Mouse (Mus musculus): ENCODE measurements around the gene Kcnn4. TPM values are rescaled to one million over a fixed set of nuclear protein-coding genes. Genes with fewer than 3 reads are reported as not detected.

Kcnn4 gene
- polyA plus RNA-seq (2014; fragmentation: Illumina TruSeq; extraction: RNeasy Lipid Tissue Mini Kit (QIAGEN cat#74804); ENCODE audit: low read depth, low replicate concordance) = not detected

DNA sequence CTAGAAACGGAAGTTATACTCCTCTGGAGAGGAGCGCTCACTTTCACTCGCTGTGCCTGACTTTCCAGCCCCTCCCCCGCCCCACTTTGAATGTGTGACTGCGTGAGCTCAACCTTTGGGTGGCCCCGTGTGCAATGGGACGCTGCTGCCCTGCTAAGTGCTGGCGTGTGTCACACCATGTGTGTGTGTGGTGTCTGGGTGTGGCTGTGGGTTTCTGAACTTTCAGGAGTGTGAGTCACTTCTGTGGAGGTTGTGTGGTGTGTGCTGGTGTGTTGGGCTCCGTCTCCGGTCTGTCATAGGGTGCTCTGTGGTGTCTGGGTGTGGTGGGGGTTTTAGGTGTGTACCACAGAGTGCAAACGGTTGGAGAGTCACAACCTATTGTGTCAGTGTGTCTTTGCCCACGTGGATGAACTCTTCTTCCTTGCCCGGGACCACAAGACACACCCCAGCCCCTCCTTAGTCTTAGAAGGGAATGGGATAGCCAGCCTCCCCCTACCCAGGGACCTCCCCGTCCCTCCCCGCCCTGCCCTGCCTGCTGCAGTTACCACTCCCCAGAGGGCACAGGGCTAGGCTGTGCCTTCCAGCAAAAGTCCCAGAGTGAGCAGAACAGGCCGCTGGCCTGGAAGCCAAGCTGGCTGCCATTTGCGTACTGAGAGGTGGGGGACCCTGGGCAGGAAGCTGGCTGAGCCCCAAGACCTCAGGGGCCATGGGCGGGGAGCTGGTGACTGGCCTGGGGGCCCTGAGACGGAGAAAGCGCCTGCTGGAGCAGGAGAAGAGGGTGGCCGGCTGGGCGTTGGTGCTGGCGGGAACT, at the start of gene Kcnn4:
Gene Kcnn4 (plus strand): TSS at position 533 of the 811 bp plus-strand sequence.

DNA sequence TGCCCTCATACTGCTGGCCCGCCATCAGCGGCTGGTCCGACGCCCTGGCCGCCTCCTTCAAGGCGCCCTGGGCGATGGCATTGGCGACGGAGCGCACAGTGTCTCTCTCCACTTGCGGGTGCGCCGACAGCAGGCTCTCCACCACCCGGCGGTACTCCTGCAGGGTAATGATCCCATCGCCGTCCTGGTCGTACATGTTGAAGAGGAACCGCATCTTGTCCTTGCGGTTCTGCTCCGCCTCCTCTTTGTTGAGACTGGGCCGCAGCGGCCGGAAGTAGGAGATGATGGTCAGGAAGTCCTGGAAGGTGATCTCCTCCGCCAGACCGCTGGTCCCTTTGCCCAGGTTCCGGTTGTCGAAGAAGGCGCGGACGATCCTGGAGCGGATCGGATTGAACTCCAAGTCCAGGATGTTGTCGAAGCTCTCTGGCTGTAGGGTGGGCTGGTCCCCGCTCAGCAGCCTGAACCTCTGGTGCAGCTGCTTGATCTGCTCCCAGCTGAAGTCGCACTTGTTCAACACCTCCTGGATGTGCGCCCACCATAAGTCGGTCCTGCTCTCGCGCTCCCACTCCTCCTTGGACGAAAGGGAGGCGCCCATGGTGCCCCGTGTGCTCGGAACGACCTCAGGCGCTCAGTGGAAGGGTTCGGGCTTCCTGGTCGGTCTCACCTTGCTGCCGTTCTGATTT, 36.6 kb upstream of the Kcnn4 start, which contains the start of gene Tescl:
Gene Tescl (minus strand): TSS at position 633 of the 683 bp plus-strand sequence.

DNA sequence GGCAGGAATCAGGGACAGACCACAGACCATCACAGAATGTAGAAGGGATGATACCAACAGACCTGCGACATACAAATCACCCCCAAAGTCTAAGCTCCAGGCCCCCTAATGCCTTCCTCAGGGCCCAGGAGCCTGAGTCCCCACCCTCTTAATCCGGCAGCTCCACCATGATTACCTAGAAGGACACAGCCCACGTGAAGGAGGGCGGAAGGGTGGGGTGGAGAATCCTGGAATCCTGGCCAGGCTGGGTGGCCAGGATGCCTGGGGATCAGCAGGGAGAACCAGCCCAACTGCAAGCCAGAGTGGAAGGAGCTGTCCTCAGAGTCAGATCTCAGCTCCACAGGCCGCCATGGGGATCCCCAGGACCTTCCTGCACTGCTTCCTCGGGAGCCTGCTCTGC, 21.2 kb upstream of the Kcnn4 start, which contains the start of gene Lypd5:
Gene Lypd5 (plus strand): TSS at position 301 of the 400 bp plus-strand sequence.

DNA sequence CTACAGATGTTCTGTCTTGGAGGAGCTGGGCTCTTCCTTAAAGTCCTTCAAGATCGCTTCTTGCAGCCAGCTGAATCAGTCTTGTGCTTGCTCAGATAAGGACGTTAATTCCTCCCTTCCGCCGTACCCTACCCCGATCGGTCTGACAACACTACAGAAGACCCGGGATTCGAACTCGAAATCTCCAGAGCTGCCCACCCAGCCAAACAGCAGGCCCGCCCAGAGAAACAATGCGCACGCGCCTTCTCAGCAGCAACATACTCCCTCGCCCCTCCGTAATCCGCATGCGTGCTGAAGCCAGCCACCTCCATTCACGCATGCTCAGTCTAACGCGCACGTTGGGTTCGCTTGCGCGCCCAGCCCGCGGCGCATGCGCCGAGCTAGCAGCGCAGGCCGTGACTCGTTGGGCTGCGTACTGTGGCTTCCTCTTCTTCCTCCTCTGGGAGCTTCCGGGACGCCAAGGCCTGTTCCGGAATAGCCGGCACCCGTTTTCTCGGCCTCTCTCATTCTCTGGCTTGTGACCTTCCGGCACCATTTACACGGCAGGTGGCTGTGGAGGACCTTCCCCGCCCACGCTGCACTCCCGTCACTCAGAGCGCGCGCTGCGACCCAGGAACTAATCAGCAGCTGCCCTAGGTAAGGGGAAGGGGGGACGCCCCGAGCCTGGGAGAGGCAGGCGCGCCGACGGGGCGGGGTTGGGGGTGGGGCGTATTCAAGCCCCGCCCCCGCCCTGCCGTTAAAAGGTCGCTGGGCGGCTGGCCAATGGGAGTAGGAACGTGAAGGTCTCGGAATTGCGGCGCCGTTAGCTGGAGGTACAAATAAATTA, 29.4 kb downstream of the Kcnn4 start, which contains the start of gene Smg9:
Gene Smg9 (plus strand): TSS at position 364 of the 826 bp plus-strand sequence.

Other genes starting within 250 kb of the Kcnn4 start
- 4.6 TPM for gene Zfp235, start 236.1 kb upstream of the Kcnn4 start, polyA plus RNA-seq (2014; fragmentation: Illumina TruSeq; extraction: RNeasy Lipid Tissue Mini Kit (QIAGEN cat#74804); ENCODE audit: low read depth, low replicate concordance)
- gene Zfp114, start 195.2 kb upstream of the Kcnn4 start, polyA plus RNA-seq (2014; fragmentation: Illumina TruSeq; extraction: RNeasy Lipid Tissue Mini Kit (QIAGEN cat#74804); ENCODE audit: low read depth, low replicate concordance) = 0.93 TPM
- gene Zfp111, start 158.8 kb upstream of the Kcnn4 start, polyA plus RNA-seq (2014; fragmentation: Illumina TruSeq; extraction: RNeasy Lipid Tissue Mini Kit (QIAGEN cat#74804); ENCODE audit: low read depth, low replicate concordance) = 6.2 TPM
- gene Zfp109, start 132.7 kb upstream of the Kcnn4 start, polyA plus RNA-seq (2014; fragmentation: Illumina TruSeq; extraction: RNeasy Lipid Tissue Mini Kit (QIAGEN cat#74804); ENCODE audit: low read depth, low replicate concordance) = 2.8 TPM
- gene Zfp108, start 115.5 kb upstream of the Kcnn4 start, polyA plus RNA-seq (2014; fragmentation: Illumina TruSeq; extraction: RNeasy Lipid Tissue Mini Kit (QIAGEN cat#74804); ENCODE audit: low read depth, low replicate concordance) = 2.9 TPM
- gene Zfp93, start 99.8 kb upstream of the Kcnn4 start, polyA plus RNA-seq (2014; fragmentation: Illumina TruSeq; extraction: RNeasy Lipid Tissue Mini Kit (QIAGEN cat#74804); ENCODE audit: low read depth, low replicate concordance) = 4.8 TPM
- 2.3 TPM for gene Zfp61, start 69.0 kb upstream of the Kcnn4 start, polyA plus RNA-seq (2014; fragmentation: Illumina TruSeq; extraction: RNeasy Lipid Tissue Mini Kit (QIAGEN cat#74804); ENCODE audit: low read depth, low replicate concordance)
- 2.2 TPM for gene Zfp94, start 53.6 kb upstream of the Kcnn4 start, polyA plus RNA-seq (2014; fragmentation: Illumina TruSeq; extraction: RNeasy Lipid Tissue Mini Kit (QIAGEN cat#74804); ENCODE audit: low read depth, low replicate concordance)
- not detected for gene Tescl, start 36.3 kb upstream of the Kcnn4 start, polyA plus RNA-seq (2014; fragmentation: Illumina TruSeq; extraction: RNeasy Lipid Tissue Mini Kit (QIAGEN cat#74804); ENCODE audit: low read depth, low replicate concordance)
- not detected for gene Lypd5, start 21.1 kb upstream of the Kcnn4 start, polyA plus RNA-seq (2014; fragmentation: Illumina TruSeq; extraction: RNeasy Lipid Tissue Mini Kit (QIAGEN cat#74804); ENCODE audit: low read depth, low replicate concordance)
- not detected for gene Smg9, start 29.4 kb downstream of the Kcnn4 start, polyA plus RNA-seq (2014; fragmentation: Illumina TruSeq; extraction: RNeasy Lipid Tissue Mini Kit (QIAGEN cat#74804); ENCODE audit: low read depth, low replicate concordance)
- gene Irgc1, start 82.0 kb downstream of the Kcnn4 start, polyA plus RNA-seq (2014; fragmentation: Illumina TruSeq; extraction: RNeasy Lipid Tissue Mini Kit (QIAGEN cat#74804); ENCODE audit: low read depth, low replicate concordance) = not detected
- 1.0 TPM for gene Plaur, start 92.2 kb downstream of the Kcnn4 start, polyA plus RNA-seq (2014; fragmentation: Illumina TruSeq; extraction: RNeasy Lipid Tissue Mini Kit (QIAGEN cat#74804); ENCODE audit: low read depth, low replicate concordance)
- 0.97 TPM for gene Cadm4, start 111.8 kb downstream of the Kcnn4 start, polyA plus RNA-seq (2014; fragmentation: Illumina TruSeq; extraction: RNeasy Lipid Tissue Mini Kit (QIAGEN cat#74804); ENCODE audit: low read depth, low replicate concordance)
- gene Zfp428, start 136.7 kb downstream of the Kcnn4 start, polyA plus RNA-seq (2014; fragmentation: Illumina TruSeq; extraction: RNeasy Lipid Tissue Mini Kit (QIAGEN cat#74804); ENCODE audit: low read depth, low replicate concordance) = not detected
- not detected for gene AC161166.1, start 142.2 kb downstream of the Kcnn4 start, polyA plus RNA-seq (2014; fragmentation: Illumina TruSeq; extraction: RNeasy Lipid Tissue Mini Kit (QIAGEN cat#74804); ENCODE audit: low read depth, low replicate concordance)
- gene Irgq, start 160.4 kb downstream of the Kcnn4 start, polyA plus RNA-seq (2014; fragmentation: Illumina TruSeq; extraction: RNeasy Lipid Tissue Mini Kit (QIAGEN cat#74804); ENCODE audit: low read depth, low replicate concordance) = 6.2 TPM
- gene Pinlyp, start 175.9 kb downstream of the Kcnn4 start, polyA plus RNA-seq (2014; fragmentation: Illumina TruSeq; extraction: RNeasy Lipid Tissue Mini Kit (QIAGEN cat#74804); ENCODE audit: low read depth, low replicate concordance) = not detected
- gene Xrcc1, start 176.0 kb downstream of the Kcnn4 start, polyA plus RNA-seq (2014; fragmentation: Illumina TruSeq; extraction: RNeasy Lipid Tissue Mini Kit (QIAGEN cat#74804); ENCODE audit: low read depth, low replicate concordance) = 0.57 TPM
- gene Ethe1, start 217.3 kb downstream of the Kcnn4 start, polyA plus RNA-seq (2014; fragmentation: Illumina TruSeq; extraction: RNeasy Lipid Tissue Mini Kit (QIAGEN cat#74804); ENCODE audit: low read depth, low replicate concordance) = 4.1 TPM
- not detected for gene Zfp575, start 217.4 kb downstream of the Kcnn4 start, polyA plus RNA-seq (2014; fragmentation: Illumina TruSeq; extraction: RNeasy Lipid Tissue Mini Kit (QIAGEN cat#74804); ENCODE audit: low read depth, low replicate concordance)
- gene Phldb3, start 240.5 kb downstream of the Kcnn4 start, polyA plus RNA-seq (2014; fragmentation: Illumina TruSeq; extraction: RNeasy Lipid Tissue Mini Kit (QIAGEN cat#74804); ENCODE audit: low read depth, low replicate concordance) = not detected

Measured in kidney, adult 10 weeks (tissue).